Mouse (Mus musculus) left cerebral cortex, postnatal 25 days (tissue): ENCODE results near the gene Gria1. TPM values are rescaled to one million over a fixed set of nuclear protein-coding genes. Genes with fewer than 3 reads are reported as not detected.

Experiments
- DNase-seq, 2 experiments: peaks; one replicate each; pipeline ENCODE4 v3.0.0; 2022; ENCODE audit warnings: low spot score in 2 of 2, mixed read lengths in 1 of 2
- intact Hi-C: fragments of 180-260 bp; cut with DNase I; formaldehyde crosslinking; loops from one replicate; pipeline ENCODE4 v1.15.1; 2025
- total RNA-seq, 2 experiments: library from RNA; stranded (reverse); gene quantifications; 2 replicates each; pipeline ENCODE4 v1.2.3; 2021

The Gria1 gene
- total RNA-seq, 2 experiments from 2014 or later = 217 to 229 TPM

DNA sequence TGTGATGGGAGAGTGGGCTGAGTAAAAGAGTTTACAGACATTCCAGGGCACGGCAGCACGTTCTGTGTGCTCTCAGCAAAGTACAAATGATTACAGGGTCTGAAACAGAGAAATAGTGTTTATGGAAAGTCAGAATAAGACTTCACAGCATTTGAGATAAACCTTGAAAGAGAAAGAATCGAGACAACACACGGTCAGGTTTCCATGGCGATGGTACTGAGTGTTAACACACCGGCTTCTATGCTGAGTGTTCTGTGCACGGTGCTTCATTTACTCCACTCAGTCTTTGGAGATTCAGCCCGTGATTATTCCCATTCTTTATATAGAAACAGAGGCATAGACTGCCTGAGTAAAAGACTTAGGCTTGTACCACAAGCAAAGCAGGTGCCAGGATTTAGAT is 143.8 kb downstream of the Gria1 start:
- peak; percentile 51 to 65 for DNase-seq
- intact Hi-C loops = no loop called here

DNA sequence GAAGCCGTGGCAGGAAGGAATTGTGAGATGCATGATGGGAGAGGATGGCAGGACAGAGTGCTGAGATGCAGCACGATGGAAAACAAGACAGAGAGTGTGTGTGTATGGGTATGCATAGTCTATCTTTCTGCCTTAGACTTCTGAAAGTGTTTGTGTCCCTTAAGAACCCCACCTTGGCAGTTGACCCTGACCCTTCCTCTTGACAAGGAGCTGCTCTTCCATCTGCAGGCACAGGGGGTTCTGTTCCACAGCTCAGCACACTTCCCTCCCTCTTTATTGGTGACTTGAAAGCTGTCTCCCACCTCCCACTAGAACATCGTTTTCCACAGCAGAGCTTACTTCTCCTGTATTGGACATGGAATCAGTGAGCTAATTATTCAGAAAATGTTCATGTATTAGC is 148.2 kb downstream of the Gria1 start:
- intact Hi-C loops = no loop called here
- no peak for DNase-seq

DNA sequence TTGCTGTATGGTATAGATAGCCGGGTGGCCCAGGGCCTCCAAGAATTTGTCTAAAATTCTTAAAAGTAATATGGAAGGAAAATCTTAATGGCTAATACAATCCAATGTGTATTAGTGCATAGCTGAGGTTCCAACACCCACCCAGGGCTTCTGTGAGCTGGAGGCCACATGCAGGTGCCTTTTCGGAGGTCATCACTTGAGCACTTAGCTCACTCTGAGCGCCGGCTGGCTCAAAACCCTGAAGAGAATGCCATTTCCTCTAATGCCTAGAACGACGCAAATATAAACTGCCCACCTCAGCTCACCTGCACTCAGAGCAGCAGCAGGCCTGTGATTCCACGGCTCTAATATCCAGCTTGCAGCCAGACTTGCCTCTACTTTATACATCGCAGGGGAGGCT is 148.9 kb downstream of the Gria1 start:
- DNase-seq = no peak
- intact Hi-C loops = no loop called here

DNA sequence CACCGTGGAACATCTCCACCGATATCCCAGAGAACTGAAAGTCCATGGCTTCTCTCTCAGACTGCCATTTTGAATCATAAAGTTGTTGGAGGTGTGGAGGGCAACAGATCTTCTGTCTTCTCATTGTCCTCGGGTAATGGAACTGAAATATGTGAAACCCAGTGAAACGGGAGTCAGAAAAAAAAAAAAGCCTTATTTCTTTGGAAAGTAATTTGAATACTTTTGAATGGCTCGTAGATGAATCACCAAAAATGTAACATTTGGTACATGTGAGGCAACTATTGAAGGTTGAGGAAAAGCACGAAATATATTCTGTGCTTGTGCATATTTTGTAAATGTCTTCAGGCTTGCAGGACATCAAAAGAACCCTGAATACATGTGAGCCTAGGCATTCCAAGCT is 151.7 kb downstream of the Gria1 start:
- intact Hi-C loops = no loop called here

DNA sequence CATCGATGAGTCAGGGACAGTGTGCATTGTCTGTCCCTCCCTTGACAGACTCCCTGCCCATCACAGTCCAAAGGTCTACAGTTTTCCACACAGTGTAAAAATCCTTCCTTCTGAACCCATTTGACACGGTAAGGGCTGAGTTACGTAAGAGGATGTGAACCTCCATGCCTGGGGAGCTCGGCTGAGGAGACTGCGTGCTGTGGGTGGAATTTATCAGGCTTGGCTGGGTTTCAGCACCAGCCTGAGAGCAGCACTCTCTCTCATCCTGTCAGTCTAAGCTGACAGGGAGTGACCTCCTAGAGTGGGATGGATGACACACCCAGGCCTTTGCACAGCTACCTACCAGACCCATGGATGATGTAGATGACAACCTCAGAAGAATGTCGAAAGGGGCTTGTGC is 158.9 kb downstream of the Gria1 start:
- intact Hi-C loops = no loop called here
- peak in 1 of 2 experiments; percentile 58 for DNase-seq

More for the DNA sequence above, 151.7 kb downstream of the Gria1 start:
- DNase-seq = no peak

DNA sequence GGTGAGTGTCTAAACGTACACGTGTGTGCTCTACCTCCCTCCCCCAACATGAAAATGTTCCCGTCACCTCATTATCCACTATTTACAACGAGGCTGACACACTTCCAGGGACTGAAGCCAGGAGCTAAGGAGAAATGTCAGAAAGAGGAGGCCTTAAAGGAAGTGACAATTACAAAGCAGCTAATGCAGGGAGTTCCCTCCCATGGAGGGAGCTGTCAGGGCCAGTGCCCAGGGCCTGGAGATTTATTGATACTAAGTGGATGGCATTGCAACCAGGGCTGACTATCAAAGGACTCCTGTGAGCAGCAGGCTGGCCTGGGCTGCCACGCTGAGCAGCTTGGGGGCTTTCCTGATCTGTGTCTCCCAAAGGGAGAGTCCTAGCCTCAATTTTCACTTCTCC is 163.0 kb downstream of the Gria1 start:
- intact Hi-C loops = no loop called here
- DNase-seq = no peak

DNA sequence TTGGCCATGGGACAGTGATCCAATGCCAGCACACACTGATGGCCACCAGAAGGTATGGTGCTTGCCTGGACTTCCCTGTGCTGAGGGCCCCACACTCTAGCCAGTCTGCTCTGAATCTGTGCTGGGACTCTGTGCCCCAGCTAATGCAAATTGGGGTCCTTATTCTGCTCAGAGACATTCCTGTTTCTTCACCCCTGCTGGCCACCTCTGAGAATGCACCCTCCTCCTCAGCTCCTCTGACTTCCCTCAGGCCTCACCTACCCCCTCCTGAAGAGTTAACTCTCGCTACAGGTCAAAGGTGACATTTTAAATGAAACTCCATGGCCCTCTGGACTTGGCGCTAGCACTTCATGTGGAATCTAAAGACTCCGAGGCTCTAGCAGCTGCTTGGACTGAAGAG is 165.4 kb downstream of the Gria1 start:
- DNase-seq = no peak

DNA sequence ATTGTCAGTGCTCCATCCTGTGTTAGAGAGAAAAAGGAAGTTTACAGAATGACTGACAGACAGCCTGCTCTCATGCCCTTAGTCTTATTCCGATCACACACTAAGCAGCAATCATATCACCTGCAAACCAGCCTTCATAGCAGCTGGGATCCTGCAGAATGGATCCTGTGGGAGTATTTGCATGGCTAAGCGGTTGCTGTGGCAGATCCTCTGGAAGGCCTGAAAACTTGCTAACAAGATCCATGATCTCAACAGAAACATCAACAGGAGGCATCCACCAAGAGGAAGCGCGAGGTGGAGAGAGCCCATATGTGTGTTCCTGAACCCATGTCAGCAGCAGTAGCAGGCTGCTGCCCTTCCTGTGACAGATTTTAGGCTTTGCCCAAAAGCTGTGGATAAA is 173.0 kb downstream of the Gria1 start:
- intact Hi-C loops = no loop called here

More for the DNA sequence above, 165.4 kb downstream of the Gria1 start:
- intact Hi-C loops = no loop called here

DNA sequence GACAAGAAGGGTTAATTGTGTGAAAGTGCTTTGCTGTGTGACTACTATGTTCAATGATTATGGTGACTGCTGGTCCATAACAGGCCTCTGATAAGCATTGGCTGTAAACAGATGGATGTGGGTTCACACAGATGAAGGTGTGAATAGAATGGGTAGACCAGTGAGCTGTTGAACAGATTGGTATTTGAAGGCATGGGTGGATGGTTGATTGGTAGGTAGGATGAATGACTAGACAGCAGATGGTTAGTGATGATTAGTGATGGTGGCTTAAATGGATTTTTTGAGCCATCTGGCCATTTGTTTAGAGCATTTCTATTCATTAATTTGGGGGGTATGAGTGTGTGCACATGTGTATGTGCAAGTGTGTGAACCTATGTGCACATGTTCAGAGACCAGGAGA is 173.9 kb downstream of the Gria1 start:
- no peak for DNase-seq
- intact Hi-C loops = no loop called here

More for the DNA sequence above, 173.0 kb downstream of the Gria1 start:
- no peak for DNase-seq

DNA sequence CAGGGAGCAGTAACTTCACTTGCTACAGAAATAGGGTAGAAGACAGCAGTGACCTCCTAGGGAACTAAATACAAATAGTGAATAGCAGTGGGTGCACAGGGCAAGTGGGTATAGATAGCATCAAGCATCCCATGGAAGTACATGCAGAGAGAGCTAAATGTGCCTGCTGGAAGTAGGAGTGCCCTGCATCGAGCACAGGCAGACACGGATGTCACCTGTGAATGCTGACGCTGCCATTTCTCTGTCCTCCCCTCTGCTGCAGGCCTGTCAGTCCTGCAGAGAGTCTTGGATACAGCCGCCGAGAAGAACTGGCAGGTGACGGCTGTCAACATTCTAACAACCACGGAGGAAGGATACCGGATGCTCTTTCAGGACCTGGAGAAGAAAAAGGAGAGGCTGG is 178.2 kb downstream of the Gria1 start:
- DNase-seq = no peak
- intact Hi-C loops = no loop called here

DNA sequence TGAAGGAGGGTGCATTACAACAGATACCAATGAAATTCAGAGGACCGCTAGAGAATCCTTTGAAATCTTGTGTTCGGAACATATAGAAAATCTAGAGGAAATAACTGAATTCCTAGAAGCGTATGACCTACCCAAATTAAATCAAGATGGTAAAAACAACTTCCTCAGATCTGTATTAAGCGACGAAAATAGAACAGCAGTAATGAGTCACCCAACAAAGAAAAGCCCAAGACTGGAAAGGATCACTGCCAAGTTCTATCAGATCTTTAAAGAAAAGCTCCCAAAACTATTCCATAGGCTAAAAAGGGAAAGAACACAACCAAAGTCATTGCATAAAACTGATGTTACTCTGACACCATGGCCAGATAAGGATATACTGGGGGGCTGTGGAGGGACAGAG is 183.6 kb downstream of the Gria1 start:
- intact Hi-C loops = no loop called here
- peak in 1 of 2 experiments; percentile 74 for DNase-seq

DNA sequence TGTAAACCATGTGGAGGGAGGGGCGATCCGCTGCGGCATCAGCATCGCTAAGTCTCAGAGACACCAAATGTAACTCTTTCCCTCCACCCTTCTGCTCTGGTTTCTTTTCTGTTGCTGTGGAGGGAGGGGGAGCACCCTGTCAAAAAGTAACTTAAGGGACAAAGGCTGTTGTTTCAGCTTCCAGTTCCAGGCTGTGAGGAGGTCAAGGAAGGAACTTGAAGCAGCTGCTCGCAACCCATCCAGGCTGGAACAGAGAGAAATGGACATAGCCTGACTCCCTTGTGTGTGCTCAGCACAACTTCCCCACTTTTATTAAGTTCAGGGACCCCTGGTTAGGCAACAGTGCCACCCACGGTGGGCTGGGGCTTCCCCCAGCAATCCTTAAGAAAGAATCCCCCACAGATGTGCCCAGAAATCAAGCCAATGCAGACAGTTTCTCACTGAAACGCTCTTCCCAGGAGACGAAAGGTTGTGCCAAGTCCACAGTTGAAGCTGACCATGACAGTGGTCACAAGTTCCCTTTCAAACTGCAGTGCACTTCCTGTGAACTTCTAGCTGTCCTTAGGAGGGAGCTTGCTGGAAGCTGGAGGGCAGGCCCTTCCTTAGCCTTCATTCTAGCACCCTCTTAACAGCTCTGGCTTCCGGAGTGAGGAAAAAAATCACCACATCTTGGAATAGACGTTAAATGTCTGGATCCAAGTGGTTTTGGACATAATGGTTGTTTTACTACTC is 190.2 kb downstream of the Gria1 start:
- intact Hi-C loops = no loop called here

DNA sequence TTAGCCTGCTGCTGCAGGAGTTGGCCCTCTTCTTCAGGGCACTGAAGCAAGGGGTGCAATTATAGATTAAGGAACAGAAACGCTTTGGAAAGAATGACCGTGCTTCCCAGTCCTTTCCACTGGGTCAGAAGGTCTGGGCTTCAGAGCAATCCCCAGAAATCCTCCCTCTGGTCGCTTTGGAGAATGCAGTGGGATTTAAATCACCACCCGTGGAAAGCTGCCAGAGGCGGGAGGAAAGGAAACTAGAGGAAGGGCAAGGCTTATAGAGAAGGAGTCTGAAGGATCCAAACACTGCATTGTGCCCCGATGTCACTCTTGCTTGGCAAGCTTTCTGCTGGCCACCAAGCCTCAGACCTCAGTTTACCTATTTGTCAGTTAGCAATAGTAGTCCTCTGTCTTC is 193.2 kb downstream of the Gria1 start:
- intact Hi-C loops = no loop called here
- no peak for DNase-seq

More for the DNA sequence above, 190.2 kb downstream of the Gria1 start:
- no peak for DNase-seq

DNA sequence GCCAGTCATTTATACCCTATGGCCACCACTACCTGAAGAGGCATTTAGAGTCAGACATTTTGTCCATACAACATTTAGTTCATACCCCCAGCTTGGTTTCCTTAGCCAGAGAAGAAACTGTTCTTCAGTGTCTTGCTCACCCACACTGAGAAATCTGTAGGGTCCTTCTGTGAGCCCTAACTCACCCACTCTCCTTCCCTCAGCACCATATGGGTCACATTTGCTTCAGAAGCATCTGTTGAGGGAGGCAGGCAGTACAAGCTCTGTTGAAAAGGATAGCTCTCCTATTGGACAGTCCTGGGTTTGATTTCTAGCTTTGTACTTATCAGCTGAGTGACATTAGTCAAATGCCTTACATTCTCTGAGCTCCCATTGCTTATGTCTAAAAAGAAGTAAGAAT is 196.1 kb downstream of the Gria1 start:
- intact Hi-C loops = no loop called here
- DNase-seq = peak in 1 of 2 experiments; percentile 47

DNA sequence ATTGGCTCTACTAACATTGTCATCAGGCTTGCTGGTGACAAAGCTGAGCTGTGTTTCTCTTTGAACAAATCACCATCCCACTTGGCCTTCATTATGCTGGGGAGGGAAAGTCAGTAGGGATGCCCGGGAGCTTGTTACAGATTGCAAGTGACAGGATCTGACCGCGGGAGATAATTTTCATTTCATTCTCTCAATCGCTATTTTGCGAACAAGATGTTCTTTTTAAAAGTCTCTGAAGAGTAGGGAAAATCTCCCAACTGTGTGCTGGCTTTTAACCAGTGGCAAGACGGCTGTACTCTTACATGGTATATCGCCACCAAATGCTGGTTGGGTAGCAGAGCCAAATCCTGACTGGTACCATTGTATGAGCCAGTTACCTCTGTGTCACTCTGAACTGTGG is 202.9 kb downstream of the Gria1 start:
- DNase-seq = no peak
- intact Hi-C loops = no loop called here

DNA sequence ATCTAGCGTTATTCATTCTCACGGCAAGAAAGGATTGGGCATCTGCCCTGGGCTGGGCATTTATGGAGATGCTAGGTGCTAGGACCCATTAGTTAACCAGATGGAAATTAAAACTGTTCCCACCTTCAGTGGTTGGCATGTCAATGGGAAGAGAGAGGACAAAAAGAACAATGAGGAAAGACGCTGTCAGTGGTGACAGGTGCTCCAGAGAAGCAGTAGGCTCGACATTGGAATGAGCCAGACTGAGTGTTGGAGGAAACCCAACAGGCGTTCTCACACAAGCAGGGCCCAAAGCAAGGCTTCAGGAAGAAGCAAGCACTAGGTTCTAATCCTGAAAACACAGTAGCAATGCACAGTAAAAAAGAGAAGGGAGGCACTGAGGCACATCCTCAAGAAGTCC is 203.4 kb downstream of the Gria1 start:
- DNase-seq = no peak
- intact Hi-C loops = no loop called here

DNA sequence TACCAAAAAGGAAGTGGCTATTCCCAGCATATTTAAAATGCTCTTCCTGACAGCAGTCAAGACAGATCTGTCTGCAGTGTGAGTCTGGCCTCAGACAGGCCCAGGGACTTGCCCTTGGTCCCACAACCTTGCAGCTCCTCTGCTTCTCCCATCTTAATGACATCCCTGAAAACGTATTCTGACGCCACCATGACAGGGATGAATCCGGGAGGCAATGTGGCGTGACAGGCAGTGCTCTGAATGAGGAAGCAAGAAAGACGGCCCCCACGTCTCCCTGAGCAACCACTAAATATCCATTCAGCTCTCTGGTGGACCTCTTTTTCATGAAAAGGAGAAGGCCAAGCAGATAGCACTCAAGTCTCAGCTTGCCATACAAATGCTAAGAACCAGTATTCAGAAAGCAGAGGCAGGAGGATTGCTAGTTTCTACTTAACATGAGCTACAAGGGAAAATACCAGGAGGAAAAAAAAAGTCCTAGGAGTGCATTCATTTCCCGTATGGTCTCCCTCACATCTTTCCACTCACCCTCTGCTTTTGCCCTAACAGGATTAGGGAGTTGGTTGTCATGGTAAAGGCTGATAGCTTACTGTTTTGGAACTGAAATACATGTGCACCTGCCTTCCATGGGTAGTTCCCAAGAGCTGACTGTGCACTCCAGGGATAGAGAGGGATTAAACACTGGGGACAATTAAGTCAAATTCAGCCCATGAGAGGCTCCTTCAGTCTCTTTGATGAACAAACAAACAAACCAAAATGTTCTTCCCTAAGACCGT is 211.8 kb downstream of the Gria1 start:
- intact Hi-C loops = no loop called here
- no peak for DNase-seq

DNA sequence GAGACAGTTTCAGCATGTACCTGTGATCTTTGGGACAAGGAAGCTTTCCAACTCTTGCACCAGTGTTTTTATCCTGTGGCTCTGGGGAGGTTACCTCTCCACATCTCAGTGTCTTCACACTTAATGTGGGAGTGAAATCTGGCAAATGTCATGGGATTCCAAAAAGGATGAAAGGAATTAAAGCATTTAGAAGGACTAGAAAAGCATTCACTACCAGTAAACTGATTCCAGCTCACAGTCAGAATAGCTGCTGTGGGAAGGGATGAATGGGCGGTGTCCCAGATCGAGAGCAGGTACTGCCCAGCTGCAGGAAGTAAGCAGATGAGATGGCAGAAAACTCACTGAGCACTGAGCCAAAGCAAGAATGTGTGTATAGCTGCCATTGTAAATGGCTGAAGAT is 224.3 kb downstream of the Gria1 start:
- DNase-seq = peak in 1 of 2 experiments; percentile 64
- intact Hi-C loops = loop anchor here (5.0 kb wide), 1 partner anchor 37 kb away; no protein-coding TSS in a partner anchor

DNA sequence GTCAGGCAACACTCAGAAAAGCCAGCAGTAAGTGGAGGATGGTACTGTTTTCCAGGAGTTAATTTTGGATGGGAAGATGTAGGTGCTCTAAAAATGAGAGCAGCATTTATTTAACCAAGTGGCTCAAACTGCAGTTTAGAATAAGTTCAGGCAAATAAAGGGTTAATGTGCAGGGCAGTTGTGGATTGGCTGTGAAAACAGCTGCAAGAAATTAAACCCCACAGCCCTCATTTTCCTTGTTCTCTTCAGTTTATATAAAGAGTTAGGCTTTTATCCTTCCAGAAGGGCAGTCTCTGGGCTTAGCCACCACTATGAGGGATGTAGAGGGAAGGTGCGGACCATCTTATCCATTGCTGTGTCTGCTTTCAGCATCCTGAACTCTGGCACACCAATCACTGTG is 225.2 kb downstream of the Gria1 start:
- intact Hi-C loops = loop anchor here (5.0 kb wide), 1 partner anchor 36 kb away; no protein-coding TSS in a partner anchor
- no peak for DNase-seq

DNA sequence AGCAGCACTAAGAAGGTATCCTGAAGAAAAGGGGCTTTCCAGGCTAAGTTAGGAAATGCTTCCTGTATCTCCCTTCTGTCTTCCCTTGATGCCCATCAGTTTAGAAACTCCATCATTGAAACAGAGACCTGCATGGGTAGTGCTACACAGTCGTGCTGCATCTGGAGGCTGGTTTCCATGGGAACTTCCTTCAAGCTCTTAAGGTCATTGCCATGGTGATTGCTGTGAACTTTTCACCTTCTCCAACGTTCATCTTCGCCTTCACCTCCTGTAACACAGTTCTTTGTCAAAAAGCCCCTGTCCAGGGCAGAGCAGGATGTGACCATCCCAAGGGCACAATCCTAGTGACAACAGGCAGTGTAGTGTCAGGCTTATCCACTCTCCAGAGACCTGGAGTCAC is 228.6 kb downstream of the Gria1 start:
- intact Hi-C loops = loop anchor here (5.0 kb wide), 1 partner anchor 33 kb away; no protein-coding TSS in a partner anchor
- no peak for DNase-seq

DNA sequence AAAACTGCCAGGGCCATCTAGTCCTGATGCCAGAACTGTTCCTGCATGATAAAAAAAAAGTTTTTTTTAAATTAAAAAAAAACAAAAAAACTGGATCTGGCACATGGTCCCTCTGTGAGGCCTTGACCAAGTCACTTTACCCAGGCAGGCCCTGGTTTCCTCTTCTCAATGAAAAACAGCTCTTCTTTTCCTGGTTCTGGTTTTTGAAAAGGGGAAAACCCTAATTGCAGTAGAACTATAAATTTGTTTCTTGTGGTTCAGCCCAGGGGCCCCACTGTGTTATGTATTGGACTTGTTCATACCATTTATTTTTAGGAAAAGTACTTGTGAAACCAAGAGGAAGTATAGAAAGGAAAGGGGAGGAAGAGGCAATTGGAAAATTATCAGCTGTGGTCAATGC is 232.6 kb downstream of the Gria1 start:
- no peak for DNase-seq
- intact Hi-C loops = no loop called here
